Mouse (Mus musculus) intestine, embryonic 16.5 days (tissue): ENCODE measurements at regions not wholly inside any gene's neighbourhood (a gene's known extent, or its start where the extent isn't known, plus 50 kb on each side); places are given as distances from the start of the nearest gene placed in this dataset.
A peak's percentile ranks its signal among the peaks of the same experiment; 100 is the strongest.
"Not testable (repeated sequence)": the region's sequence is repeated elsewhere in the genome, so short reads cannot be mapped to it uniquely, and the experiment has no call there.

Source experiments
- ATAC-seq: fragments of 200-750 bp; cut with Nextera tagmentation; 2 replicates; pipeline ENCODE4 v1.8.0; 2017; ENCODE audit warnings: moderate TSS enrichment, moderate library complexity
- H3K27ac ChIP-seq: fragments of 300-500 bp; sonication (generic); 2 replicates; pipeline ENCODE4 v1.5.1; 2014; ENCODE audit warnings: mild to moderate bottlenecking, low read length
- H3K27me3 ChIP-seq: fragments of 300-500 bp; sonication (generic); replicated peaks from 2 replicates; pipeline ENCODE4 v1.6.1; 2014; ENCODE audit warnings: low read length, control low read depth, mixed read lengths; ENCODE audit not compliant: control insufficient read depth, insufficient read depth
- H3K36me3 ChIP-seq: fragments of 300-500 bp; sonication (generic); 2 replicates; pipeline ENCODE4 v1.6.1; 2014; ENCODE audit warnings: low read length, control low read depth; ENCODE audit not compliant: control insufficient read depth, insufficient read depth
- H3K4me1 ChIP-seq: fragments of 300-500 bp; sonication (generic); 2 replicates; pipeline ENCODE4 v1.6.1; 2014; ENCODE audit warnings: low read length, control low read depth, mixed read lengths; ENCODE audit not compliant: control insufficient read depth, insufficient read depth
- H3K4me2 ChIP-seq: fragments of 300-500 bp; sonication (generic); 2 replicates; pipeline ENCODE4 v1.6.1; 2014; ENCODE audit warnings: low read depth, low read length, control low read depth
- H3K4me3 ChIP-seq: fragments of 300-500 bp; sonication (generic); 2 replicates; pipeline ENCODE4 v1.5.1; 2014; ENCODE audit warnings: mild to moderate bottlenecking, low read length
- H3K9ac ChIP-seq: fragments of 300-500 bp; sonication (generic); 2 replicates; pipeline ENCODE4 v1.6.1; 2014; ENCODE audit warnings: low read depth, low read length
- H3K9me3 ChIP-seq: fragments of 300-500 bp; sonication (generic); 2 replicates; pipeline ENCODE4 v1.6.1; 2016; ENCODE audit warnings: low read length, control low read depth; ENCODE audit not compliant: control insufficient read depth
- WGBS: fragments of 180-500 bp; shearing (Covaris S2); extraction: QIAGEN DNeasy Blood & Tissue Kit; methylation state at CpG from one replicate; pipeline ENCODE4 v1.1.7; 2014; 5-methylcytosine and 5-hydroxymethylcytosine counted together

DNA sequence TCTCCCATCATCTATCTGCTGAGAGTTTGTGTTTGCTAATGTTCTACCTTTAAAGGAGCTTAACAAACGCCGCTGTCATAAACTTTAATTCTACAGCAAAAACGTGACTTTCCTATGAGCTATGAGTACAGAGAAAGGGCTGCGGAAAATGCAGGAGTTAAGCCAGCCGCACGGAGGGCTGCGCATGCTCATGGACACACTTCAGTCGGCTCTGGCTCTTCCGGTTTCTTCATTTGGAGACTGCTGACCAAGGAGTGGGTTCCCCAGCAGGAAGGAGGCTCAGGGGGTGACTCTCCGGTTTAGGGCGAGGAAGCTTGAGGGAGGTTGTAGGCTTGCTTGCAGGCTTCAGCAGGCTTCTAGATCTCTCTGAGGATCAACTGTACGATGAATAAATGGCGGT, 59.3 kb downstream of the Sox2 start:
- H3K4me1 ChIP-seq = no peaks in the 10 kb centered on the region
- no peaks in the 10 kb centered on the region for H3K9me3 ChIP-seq
- no peaks in the 10 kb centered on the region for H3K27me3 ChIP-seq
- ATAC-seq = no peak
- no peak overlapping the region for H3K4me2 ChIP-seq
- no peak overlapping the region for H3K9ac ChIP-seq
- H3K27ac ChIP-seq = no peak overlapping the region
- 80% methylated on average over 13 of the region's 13 CpGs for WGBS
- no peak overlapping the region for H3K4me3 ChIP-seq
- H3K36me3 ChIP-seq = no peaks in the 10 kb centered on the region

DNA sequence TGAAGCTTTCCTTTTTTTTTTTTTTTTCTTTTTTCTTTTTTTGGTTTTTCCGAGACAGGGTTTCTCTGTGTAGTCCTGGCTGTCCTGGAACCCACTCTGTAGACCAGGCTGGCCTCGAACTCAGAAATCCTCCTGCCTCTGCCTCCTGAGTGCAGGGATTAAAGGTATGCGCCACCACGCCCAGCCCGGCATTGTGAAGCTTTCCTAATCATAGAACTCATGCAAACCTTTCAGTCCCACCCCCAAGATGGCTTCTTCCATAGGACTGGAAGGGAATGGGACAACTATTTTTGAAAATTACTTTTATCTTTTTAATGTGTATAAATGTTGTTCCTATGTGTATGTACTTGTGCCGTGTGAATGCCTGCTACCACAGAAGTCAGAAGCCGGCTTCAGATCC, 61.9 kb downstream of the Sox2 start:
- not testable (repeated sequence) for H3K27ac ChIP-seq, ATAC-seq, H3K9me3 ChIP-seq, H3K36me3 ChIP-seq, H3K27me3 ChIP-seq, H3K4me2 ChIP-seq, H3K4me1 ChIP-seq, H3K4me3 ChIP-seq, H3K9ac ChIP-seq
- WGBS = 87% methylated on average over 7 of the region's 7 CpGs

DNA sequence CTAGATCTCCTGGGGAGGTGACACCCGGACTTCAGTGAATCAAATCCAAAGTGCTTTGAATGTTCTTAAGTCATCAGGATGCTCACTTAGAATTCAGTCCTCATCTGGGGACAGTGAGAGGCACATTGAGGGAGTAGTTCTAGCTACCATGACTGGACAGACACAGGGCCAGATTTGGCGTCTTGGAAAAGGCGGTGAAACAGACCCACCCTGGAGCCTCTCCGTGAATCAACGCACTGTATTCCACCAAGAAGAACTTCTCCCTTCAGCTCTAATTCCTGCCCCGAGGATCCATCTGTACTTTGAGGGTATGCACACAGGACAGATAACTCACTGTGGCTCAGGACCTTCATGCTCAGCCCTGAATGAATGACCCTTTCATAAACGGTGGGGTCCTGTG, 72.3 kb downstream of the Sox2 start:
- no peak for ATAC-seq
- Histone ChIP-seq H3K9ac (no peak overlapping the region), H3K36me3 (no peaks in the 10 kb centered on the region), H3K27me3 (no peaks in the 10 kb centered on the region), H3K4me3 (no peak overlapping the region), H3K4me2 (no peak overlapping the region), H3K9me3 (no peaks in the 10 kb centered on the region), H3K4me1 (no peaks in the 10 kb centered on the region), H3K27ac (no peak overlapping the region)
- 74% methylated on average over 7 of the region's 7 CpGs for WGBS

DNA sequence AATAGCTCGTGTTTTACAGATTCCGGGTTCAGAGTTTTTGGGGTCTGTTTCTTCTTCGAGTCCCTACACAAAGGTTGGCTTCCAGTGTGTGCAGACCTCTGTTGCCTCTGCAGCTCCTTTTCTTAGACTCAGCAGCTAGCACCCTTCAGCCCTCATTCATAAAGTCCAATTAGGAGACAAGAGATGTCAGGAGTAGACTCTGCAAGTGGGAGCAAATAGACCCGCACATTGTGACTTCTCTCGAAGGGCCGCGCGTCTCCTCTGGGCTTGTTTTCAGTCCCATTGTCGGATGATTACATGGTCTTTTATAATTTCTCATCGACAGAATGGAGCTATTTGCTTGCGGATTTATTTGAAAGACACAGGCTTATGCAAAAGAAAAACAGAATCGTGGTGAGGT, 76.8 kb downstream of the Sox2 start:
- Histone ChIP-seq H3K4me2 (no peak overlapping the region), H3K9ac (no peak overlapping the region), H3K27me3 (no peaks in the 10 kb centered on the region), H3K9me3 (no peaks in the 10 kb centered on the region), H3K4me1 (no peaks in the 10 kb centered on the region), H3K4me3 (no peak overlapping the region), H3K27ac (no peak overlapping the region), H3K36me3 (no peaks in the 10 kb centered on the region)
- WGBS = 81% methylated on average over 12 of the region's 12 CpGs
- ATAC-seq = no peak

- H3K4me2 ChIP-seq = no peak overlapping the region
- no peak for ATAC-seq
- H3K27ac ChIP-seq = no peak overlapping the region
- H3K4me1 ChIP-seq = no peaks in the 10 kb centered on the region
- no peaks in the 10 kb centered on the region for H3K36me3 ChIP-seq
- no peak overlapping the region for H3K9ac ChIP-seq
- H3K27me3 ChIP-seq = no peaks in the 10 kb centered on the region
- H3K9me3 ChIP-seq = no peaks in the 10 kb centered on the region
- no peak overlapping the region for H3K4me3 ChIP-seq
Observed at GRCm38 (mm10) chr3:34728282-34728681, 78.1 kb downstream of the Sox2 start.

DNA sequence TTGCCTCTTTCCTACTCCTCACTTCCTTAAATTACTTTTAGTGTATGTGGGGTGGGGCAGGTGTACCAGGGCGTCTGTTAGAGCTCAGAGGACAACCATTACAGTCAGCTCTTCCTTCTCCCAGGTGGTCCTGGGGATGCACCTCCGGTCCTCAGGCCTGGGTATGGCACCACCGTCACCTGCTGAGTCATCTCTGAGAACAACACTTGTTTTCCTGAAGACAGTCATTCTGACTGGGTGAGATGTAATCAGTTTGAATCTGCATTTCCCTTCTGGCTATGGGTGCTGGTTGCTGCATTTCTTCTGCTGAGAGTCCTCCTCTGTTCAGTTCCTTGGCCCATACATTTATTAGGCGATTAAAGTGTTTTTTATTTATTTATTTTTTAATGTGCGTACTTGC, 84.8 kb downstream of the Sox2 start:
- H3K36me3 ChIP-seq = no peaks in the 10 kb centered on the region
- WGBS = 77% methylated on average over 5 of the region's 5 CpGs
- H3K4me3 ChIP-seq = no peak overlapping the region
- no peak overlapping the region for H3K27ac ChIP-seq
- no peaks in the 10 kb centered on the region for H3K9me3 ChIP-seq
- no peaks in the 10 kb centered on the region for H3K27me3 ChIP-seq
- no peak overlapping the region for H3K4me2 ChIP-seq
- no peak overlapping the region for H3K9ac ChIP-seq
- ATAC-seq = no peak
- no peaks in the 10 kb centered on the region; the same call in 1 of the 2 replicates for H3K4me1 ChIP-seq

DNA sequence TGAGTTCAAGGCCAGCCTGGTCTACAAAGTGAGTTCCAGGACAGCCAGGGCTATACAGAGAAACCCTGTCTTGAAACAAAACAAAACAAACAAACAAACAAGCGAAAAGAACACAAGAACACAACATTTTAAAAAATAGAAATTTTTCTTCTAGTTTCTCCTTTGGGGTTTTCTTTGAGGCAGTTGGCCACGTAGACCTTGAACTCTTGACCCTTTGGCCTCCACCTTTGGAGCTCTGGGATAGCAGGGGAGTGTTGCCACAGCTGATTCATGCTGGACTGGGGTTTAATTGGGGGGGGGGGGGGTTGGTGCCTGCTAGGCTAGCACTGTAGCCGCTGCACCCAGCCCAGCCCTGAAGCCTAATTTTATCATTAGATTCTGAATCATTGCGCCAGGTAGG, 87.8 kb downstream of the Sox2 start:
- no peak overlapping the region for H3K9ac ChIP-seq
- no peaks in the 10 kb centered on the region for H3K27me3 ChIP-seq
- no peak for ATAC-seq
- H3K4me1 ChIP-seq = no peaks in the 10 kb centered on the region; the same call in 1 of the 2 replicates
- H3K4me3 ChIP-seq = no peak overlapping the region
- H3K4me2 ChIP-seq = no peak overlapping the region
- no peak overlapping the region for H3K27ac ChIP-seq
- H3K36me3 ChIP-seq = no peaks in the 10 kb centered on the region
- no peaks in the 10 kb centered on the region for H3K9me3 ChIP-seq
- 81% methylated on average over 4 of the region's 4 CpGs for WGBS

GRCm38 (mm10) chr3:34738938-34739337, 88.7 kb downstream of the Sox2 start:
- Histone ChIP-seq H3K27ac (no peak overlapping the region), H3K9ac (no peak overlapping the region), H3K4me1 (no peaks in the 10 kb centered on the region; the same call in 1 of the 2 replicates), H3K36me3 (no peaks in the 10 kb centered on the region), H3K4me2 (no peak overlapping the region), H3K9me3 (no peaks in the 10 kb centered on the region), H3K27me3 (no peaks in the 10 kb centered on the region), H3K4me3 (no peak overlapping the region)
- ATAC-seq = no peak
- 47% methylated on average over 7 of the region's 7 CpGs for WGBS

- peak; percentile 67 for ATAC-seq
- H3K27ac ChIP-seq = no peak overlapping the region
Observed at GRCm38 (mm10) chr3:34739693-34740092, 89.5 kb downstream of the Sox2 start.

GRCm38 (mm10) chr3:34740110-34740509, 89.9 kb downstream of the Sox2 start:
- Histone ChIP-seq H3K4me3 (no peak overlapping the region), H3K9me3 (no peaks in the 10 kb centered on the region), H3K9ac (no peak overlapping the region), H3K4me1 (no peaks in the 10 kb centered on the region; the same call in 1 of the 2 replicates), H3K4me2 (no peak overlapping the region), H3K36me3 (no peaks in the 10 kb centered on the region), H3K27me3 (no peaks in the 10 kb centered on the region), H3K27ac (no peak overlapping the region)
- 91% methylated on average over 9 of the region's 9 CpGs for WGBS
- ATAC-seq = peak; percentile 80

More at GRCm38 (mm10) chr3:34739693-34740092, 89.5 kb downstream of the Sox2 start:
- no peaks in the 10 kb centered on the region for H3K9me3 ChIP-seq
- no peaks in the 10 kb centered on the region for H3K27me3 ChIP-seq
- no peak overlapping the region for H3K4me3 ChIP-seq
- no peaks in the 10 kb centered on the region; the same call in 1 of the 2 replicates for H3K4me1 ChIP-seq
- no peak overlapping the region for H3K4me2 ChIP-seq
- H3K9ac ChIP-seq = no peak overlapping the region
- 69% methylated on average over 7 of the region's 7 CpGs for WGBS
- no peaks in the 10 kb centered on the region for H3K36me3 ChIP-seq
